Mouse (Mus musculus) cerebellum, adult 9-10 months (tissue): Measurements from ENCODE around the gene Kcnq1.

Source experiments
- DNase-seq: peaks from one replicate; pipeline ENCODE4 v3.0.0; 2022

Kcnq1 gene

GRCm38 (mm10) chr7:143188589-143188988 is 82.4 kb downstream of the Kcnq1 start:
- no peak for DNase-seq

GRCm38 (mm10) chr7:143189965-143190722 is 84.0 kb downstream of the Kcnq1 start:
- DNase-seq = no peak

GRCm38 (mm10) chr7:143190911-143191310 is 84.7 kb downstream of the Kcnq1 start:
- no peak for DNase-seq

GRCm38 (mm10) chr7:143192392-143192791 is 86.2 kb downstream of the Kcnq1 start:
- DNase-seq = no peak

GRCm38 (mm10) chr7:143194064-143194463 is 87.9 kb downstream of the Kcnq1 start:
- DNase-seq = no peak

- no peak for DNase-seq
These were observed 91.8 kb downstream of the Kcnq1 start for GRCm38 (mm10) chr7:143197951-143198440.

- no peak for DNase-seq
These were observed 92.3 kb downstream of the Kcnq1 start for GRCm38 (mm10) chr7:143198443-143198842.

GRCm38 (mm10) chr7:143201255-143201654 is 95.1 kb downstream of the Kcnq1 start:
- no peak for DNase-seq

- no peak for DNase-seq
These were observed 97.7 kb downstream of the Kcnq1 start for GRCm38 (mm10) chr7:143203897-143204296.

- no peak for DNase-seq
These were observed 100.9 kb downstream of the Kcnq1 start for GRCm38 (mm10) chr7:143207044-143207443.

GRCm38 (mm10) chr7:143210796-143211195 is 104.6 kb downstream of the Kcnq1 start:
- DNase-seq = no peak

- DNase-seq = no peak
These were observed 145.0 kb downstream of the Kcnq1 start for GRCm38 (mm10) chr7:143251206-143251605.

GRCm38 (mm10) chr7:143253126-143253871 is 147.1 kb downstream of the Kcnq1 start:
- DNase-seq = no peak

- DNase-seq = no peak
These were observed 148.7 kb downstream of the Kcnq1 start for GRCm38 (mm10) chr7:143254901-143255300.

- no peak for DNase-seq
These were observed 155.1 kb downstream of the Kcnq1 start for GRCm38 (mm10) chr7:143261246-143261645.

- no peak for DNase-seq
These were observed 157.4 kb downstream of the Kcnq1 start for GRCm38 (mm10) chr7:143263557-143263956.

- no peak for DNase-seq
These were observed 157.8 kb downstream of the Kcnq1 start for GRCm38 (mm10) chr7:143263966-143264365.

GRCm38 (mm10) chr7:143265386-143265785 is 159.2 kb downstream of the Kcnq1 start:
- no peak for DNase-seq

GRCm38 (mm10) chr7:143265829-143266438 is 159.8 kb downstream of the Kcnq1 start:
- DNase-seq = no peak

- DNase-seq = no peak
These were observed 167.6 kb downstream of the Kcnq1 start for GRCm38 (mm10) chr7:143273747-143274146.

- DNase-seq = no peak
These were observed 168.9 kb downstream of the Kcnq1 start for GRCm38 (mm10) chr7:143275030-143275429.

- no peak for DNase-seq
These were observed 177.5 kb downstream of the Kcnq1 start for GRCm38 (mm10) chr7:143283625-143284024.

GRCm38 (mm10) chr7:143284866-143285265 is 178.7 kb downstream of the Kcnq1 start:
- DNase-seq = no peak

- no peak for DNase-seq
These were observed 179.3 kb downstream of the Kcnq1 start for GRCm38 (mm10) chr7:143285440-143285839.
